Mouse (Mus musculus): Measurements from ENCODE around the gene Wnt3. TPM values are rescaled to one million over a fixed set of nuclear protein-coding genes. Genes with fewer than 3 reads are reported as not detected.

The Wnt3 gene
- polyA plus RNA-seq (2017; shearing (Covaris generic)), result 1 to 10 TPM; 2.6 to 5.2 TPM

DNA sequence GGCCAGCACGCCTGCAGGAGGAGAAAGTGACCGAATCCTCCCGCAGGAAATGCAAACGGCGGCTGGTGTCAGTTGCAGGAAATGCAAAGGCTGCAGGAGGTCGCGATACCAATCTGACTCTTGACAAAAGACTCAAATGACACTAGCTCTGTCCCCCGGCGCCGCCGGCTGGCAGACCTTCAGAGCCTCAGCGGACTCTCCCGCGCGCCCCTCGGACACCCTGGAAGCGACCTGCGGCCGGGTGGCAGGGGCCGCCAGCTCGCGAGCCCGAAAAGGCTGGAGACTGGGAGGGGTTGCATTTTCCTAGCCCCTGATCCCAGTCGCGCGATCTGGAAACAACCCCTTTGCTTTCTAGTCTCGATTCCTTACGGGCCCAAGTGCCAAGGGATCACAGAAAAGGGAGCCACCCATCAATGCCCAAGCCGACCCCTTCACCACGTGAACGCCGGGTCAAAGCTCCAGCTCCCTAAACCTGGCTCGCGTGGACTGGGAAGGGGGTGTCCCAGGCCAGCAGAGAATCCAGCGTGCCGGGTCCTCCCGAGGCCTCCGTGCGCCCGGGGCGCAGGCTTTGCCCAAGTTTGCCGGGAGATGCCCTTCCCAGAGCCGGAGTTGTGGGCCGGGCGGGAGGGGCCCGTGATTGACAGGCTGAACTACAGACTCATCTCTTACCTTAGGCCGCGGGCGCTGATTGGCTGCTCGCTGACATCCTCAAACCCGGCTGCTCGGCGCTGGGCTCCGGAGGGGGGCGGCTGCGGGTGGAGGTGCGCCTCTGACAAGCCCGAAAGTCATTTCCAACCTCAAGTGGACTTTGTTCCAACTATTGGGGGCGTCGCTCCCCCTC is at the start of gene Wnt3:
Wnt3 (plus strand) TSS at position 764 of the 841 bp plus-strand sequence.

GRCm38 (mm10) chr11:103749306-103750089 is 24.5 kb upstream of the Wnt3 start, which contains the start of gene Wnt9b:
Gene Wnt9b, minus strand, starts transcription at chr11:103749821.

Other genes with a start within 250 kb of the Wnt3 start
- not detected for gene Gm884, start 153.0 kb upstream of the Wnt3 start, polyA plus RNA-seq (2017; shearing (Covaris generic))
- gene Lyzl6, start 135.3 kb upstream of the Wnt3 start, polyA plus RNA-seq (2017; shearing (Covaris generic)), result not detected
- gene Rprml, start 124.6 kb upstream of the Wnt3 start, polyA plus RNA-seq (2017; shearing (Covaris generic)), result not detected
- gene Gosr2, start 76.3 kb upstream of the Wnt3 start, polyA plus RNA-seq (2017; shearing (Covaris generic)), result 100 to 1,000 TPM in 1 of 2 experiments, 10 to 100 TPM in 1; 83.1 to 109 TPM
- not detected for gene Wnt9b, start 24.3 kb upstream of the Wnt3 start, polyA plus RNA-seq (2017; shearing (Covaris generic))
- gene Nsf, start 179.9 kb downstream of the Wnt3 start, polyA plus RNA-seq (2017; shearing (Covaris generic)), result 10 to 100 TPM; 70.8 to 77.4 TPM
- gene Arf2, start 192.6 kb downstream of the Wnt3 start, polyA plus RNA-seq (2017; shearing (Covaris generic)), result 10 to 100 TPM in 1 of 2 experiments, 1 to 10 TPM in 1; 9.7 to 20.5 TPM